Mouse (Mus musculus): ENCODE results near the gene Cnnm1. TPM values are rescaled to one million over a fixed set of nuclear protein-coding genes. Genes with fewer than 3 reads are reported as not detected.
A peak's percentile ranks its signal among the peaks of the same experiment; 100 is the strongest.

Cnnm1 gene
- polyA plus RNA-seq, 1 experiment from 2014 or later, result 0.78 TPM

DNA sequence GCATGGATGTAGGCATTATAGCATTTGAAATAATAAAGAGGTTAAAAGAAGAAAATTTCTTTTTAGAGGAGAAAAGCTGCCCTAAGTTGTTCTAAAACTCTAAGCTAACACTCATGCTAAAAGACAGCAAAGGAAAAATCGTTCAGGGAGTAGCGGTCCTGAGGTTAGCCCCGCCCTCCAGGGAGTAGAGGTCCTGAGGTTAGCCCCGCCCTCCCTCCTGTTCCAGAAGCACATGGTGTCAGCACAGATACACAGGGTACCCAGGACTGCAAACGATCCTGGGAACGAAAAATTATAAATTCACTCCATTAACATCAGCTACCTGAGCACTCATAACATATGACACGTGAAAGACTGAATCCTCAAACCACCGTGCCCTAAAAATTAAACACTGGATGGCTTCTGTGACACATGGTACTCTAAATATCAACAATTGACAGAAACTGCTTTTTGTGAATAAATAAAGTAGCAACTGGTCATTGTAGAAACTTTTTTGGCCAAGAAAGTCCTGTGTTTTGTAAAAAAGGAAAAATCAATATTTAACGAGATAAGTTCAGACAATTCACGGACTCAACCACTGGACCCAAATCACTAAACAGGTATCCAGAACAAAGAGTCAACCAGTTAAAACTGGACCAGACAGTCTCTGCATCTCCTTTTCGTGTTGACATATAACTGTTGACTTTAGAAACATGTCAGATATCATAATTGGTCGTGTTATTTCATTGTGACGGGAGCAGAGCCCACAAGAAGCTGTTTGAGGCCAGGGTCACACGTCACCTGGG lies 70.4 kb downstream of the Cnnm1 start:
- no peak for DNase-seq (ENCODE audit: low spot score)

DNA sequence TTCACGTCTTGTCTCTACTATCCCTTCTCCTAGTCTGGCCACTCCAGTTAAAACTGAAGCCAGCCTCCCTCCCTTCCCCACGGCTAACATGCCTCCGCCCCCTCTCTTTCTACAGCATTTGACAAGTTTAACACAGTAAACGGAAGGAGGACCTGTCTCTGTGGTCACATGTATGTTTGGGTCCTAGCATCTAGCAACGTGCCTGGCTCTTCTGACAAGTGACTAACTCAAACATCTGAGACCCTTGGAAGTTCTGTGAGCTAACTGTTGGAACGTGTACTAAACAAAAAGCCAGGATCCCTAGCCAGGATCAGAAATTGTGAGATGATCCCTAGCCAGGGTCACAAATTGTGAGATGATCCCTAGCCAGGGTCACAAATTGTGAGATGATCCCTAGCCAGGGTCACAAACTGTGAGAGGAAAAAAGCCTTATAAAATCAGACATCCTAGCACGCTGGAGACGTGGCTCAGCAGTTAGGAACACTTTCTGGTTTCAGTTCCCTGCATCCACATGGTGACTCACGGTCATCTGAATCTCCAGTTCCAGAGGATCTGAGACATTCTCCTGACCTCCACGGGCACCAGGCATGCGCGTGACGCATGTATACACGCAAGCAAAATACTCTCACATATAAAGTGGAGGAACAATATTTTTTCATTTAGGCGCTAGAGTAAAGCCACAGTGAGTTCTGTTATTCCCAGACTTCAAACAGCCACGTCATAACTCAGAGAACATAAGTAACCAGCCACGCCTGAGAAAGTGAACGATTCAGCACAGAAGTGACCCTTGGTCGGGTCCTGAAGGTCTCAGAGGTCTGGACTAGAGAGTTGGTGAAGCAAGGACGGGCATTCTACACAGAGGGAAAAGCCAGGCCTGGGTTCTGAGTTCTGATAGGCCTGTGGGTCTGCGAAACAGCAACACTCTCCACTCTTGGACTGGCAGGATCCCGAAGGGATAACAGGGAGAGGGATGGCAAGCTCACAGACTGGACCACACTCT lies 71.7 kb downstream of the Cnnm1 start:
- no peak for DNase-seq (ENCODE audit: low spot score)

DNA sequence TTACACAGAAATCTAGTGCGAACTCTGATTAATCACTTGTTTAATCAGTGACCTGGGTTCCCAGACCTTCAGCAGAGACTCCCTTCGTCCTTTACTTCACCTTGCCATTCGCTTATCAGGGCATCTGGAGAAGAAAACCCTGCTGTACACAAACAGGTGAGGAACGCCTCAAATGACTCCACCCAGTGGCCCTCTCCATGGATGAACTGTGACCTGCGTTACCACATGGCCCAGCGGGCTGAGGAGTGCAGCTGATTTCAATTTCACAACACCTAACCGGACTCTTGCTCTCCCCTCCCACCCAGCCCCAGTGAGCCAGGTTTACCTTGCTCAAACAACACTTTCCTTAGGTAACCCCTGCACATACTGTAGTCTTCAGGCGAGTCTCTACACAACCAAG lies 73.6 kb downstream of the Cnnm1 start:
- DNase-seq (ENCODE audit: low spot score), result no peak

DNA sequence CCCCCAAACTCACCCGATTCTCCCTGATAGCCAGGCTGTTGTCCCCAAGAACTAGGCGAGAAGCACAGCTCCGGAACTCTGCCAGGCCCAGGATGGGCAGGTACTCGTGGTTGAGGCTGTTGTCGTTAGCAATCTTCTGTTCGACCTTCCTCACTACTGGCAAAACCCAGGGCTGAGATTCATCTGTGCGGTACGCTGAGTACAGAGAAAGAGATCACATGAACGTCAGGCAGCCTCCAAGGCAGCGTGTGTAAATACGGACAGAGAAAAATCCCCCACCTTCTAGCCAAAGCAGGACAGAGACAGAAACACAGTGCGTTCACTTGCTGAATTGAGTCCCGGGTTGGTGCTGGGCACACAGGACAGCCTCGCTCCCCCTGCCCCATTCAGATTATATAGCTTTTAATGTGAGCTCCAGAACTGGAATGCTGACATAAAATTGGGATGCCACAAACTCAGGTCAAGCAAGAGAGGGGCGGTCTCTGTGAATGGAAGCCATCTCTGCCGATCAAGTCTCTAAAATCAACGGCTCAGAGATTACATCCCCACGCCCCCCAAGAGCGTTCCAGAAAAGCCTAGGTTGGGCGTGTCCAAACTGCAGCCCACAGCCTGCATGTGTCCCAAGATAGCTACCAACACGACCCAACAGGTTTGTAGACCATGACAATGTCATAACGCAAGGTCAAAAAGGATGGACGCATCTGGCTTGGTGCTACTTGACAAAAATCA lies 75.6 kb downstream of the Cnnm1 start:
- DNase-seq (ENCODE audit: low spot score), result no peak

DNA sequence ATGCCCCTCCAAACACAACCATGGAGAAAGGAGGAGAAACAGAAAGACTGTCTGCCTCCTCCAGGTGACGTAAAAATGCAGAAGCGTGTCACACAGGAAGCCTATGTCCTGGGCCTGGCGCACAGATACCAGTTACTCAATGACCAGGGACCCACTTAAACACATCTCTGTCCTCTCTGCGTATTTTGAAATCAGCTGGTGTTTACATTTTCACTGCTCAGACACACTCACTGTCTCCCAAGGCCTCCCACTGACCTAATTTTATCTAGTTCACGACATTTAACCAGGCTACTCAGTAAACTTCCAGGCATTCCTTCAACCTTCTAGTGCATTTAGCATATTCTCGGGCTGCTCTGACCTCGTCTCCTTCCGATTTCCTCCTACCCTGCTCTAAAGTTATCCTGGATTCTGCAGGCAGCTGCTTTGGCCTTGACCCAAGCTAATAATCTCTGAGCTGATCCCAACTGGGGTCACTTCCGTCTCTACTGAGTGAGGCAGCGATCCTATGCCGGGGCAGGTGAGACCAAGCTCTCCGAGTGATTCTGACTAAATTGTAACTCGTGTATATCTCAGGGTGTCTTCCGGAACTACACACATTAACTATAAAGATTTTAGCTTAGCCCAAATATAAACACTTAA lies 76.3 kb downstream of the Cnnm1 start:
- no peak for DNase-seq (ENCODE audit: low spot score)

DNA sequence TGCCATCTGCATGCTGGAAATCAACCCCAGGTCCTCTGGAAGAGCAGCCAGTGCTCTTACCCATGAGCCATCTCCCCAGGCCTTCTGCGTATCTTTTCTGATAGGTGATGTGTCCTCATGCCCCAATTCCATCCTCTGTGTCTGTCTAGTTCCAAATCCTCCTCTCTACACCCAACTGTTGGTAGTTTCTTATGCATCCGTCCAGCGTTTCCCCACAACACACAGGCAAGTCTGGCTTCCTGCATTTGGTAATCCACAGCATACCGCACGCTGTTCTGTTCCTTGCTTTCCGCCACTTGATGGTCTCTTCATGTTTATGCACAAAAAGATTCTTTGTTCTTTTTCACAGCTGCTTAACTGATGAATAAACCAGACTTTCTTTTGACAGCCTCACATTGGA lies 77.1 kb downstream of the Cnnm1 start:
- no peak for DNase-seq (ENCODE audit: low spot score)

DNA sequence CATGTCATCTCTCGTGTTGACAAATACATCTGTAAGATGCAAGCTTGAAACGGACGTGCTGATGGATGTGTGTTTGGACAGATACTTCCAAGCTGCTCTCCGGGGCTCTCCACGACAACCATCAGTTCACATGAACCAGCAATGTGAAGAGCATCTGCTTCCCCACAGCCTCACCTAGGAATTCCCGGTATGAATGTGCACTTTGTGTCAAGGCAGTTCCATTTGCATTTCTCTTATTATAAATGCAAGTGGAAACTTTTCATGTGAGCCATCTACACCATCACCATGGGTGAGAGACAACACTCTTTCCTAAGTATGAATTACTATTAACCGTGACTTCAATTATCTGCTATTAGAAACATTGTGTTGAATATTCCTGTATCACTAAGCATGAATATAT lies 77.6 kb downstream of the Cnnm1 start:
- DNase-seq (ENCODE audit: low spot score), result no peak

DNA sequence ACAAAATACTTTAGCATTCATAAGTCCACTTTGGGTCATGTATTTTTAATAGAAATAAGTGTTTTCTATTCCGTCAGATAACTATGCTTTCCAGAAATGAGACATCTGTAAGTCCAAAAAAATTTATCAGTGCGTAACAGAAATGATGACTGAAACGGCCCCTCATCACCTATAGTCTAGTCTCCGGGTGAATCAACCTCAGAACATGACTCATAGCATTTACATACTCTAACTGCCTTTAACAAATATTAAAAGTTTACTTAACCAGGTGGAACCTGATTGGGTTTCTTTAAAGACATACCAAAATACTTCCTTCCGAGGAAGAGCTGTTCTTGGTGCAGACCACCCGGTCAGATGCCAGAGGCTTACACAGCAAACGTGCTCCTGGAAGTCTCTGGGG lies 78.0 kb downstream of the Cnnm1 start:
- DNase-seq (ENCODE audit: low spot score), result no peak

DNA sequence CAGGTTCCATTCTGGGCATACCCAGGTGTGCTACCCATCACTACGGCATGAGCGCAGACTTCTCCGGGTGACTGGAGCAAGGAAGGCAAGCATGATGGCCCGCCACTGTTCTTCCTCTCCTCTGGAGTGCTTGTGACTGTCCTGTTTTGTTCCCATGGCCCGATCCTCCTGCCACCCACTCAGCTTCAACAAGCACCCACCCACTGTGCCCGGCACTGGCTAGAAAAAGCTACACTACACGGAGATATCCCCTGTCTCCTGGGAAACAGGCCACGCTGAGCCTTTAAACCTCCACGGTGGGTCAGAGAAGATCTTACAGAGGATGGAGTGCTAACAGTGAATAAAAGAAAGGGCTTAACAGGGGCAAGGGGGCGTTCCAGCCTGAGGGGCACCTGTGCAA lies 79.0 kb downstream of the Cnnm1 start:
- no peak for DNase-seq (ENCODE audit: low spot score)

DNA sequence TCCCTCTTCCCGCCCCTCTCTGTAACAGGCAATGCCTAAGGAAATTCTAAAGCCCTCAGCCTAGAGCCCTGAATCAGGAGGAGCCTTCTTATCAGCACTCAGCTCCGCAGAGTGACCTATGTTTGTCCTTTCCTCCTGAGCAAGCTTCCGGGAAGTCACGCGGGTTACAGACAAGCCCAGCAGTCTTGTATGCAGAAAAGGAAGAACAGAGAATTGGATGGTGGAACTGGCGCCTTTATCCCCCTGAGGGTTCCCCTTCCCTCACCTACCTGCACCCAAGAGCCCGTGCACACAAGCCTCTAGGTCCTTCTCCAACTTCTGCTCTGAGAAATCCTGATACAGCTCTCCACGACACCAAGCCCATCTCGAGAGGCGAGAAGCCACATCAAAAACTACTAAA lies 80.2 kb downstream of the Cnnm1 start:
- peak; percentile 21 for DNase-seq (ENCODE audit: low spot score)

DNA sequence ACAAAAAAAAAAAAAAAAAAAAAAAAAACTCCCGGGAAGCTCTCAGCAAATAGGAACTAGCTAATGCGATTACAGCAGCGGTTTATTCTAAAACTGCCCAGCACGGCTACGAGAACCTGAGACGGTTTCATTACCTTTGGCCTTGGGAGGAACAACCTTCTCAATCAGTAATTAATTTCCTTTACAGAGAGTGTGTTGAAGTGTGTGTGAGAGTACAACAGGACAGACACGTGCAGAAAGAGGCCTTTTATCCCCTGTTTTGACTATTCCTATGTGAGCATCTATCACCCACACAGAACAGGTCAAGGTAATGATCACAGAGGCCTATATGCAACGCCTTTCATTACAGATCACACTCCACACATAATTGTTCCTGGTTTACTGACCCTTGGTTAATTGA lies 81.1 kb downstream of the Cnnm1 start:
- no peak for DNase-seq (ENCODE audit: low spot score)

DNA sequence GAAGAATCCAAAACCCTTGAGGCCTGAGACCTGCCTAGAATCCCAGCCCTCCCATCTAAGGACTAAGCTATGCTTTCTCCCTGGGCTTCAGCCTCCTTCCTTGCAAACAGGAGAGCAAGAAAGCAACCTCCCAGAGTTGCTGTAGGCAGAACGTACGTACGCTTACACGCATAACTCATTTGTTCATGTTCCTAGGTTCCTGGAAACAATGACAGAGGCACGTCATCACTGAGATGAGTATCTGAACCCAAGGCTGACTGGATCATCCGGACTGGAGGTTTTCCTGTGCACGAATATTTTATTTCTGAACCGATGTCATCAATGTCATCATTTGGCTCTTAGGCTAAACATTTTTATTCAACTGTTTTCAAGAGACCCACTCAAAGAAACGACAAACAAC lies 81.8 kb downstream of the Cnnm1 start:
- no peak for DNase-seq (ENCODE audit: low spot score)

DNA sequence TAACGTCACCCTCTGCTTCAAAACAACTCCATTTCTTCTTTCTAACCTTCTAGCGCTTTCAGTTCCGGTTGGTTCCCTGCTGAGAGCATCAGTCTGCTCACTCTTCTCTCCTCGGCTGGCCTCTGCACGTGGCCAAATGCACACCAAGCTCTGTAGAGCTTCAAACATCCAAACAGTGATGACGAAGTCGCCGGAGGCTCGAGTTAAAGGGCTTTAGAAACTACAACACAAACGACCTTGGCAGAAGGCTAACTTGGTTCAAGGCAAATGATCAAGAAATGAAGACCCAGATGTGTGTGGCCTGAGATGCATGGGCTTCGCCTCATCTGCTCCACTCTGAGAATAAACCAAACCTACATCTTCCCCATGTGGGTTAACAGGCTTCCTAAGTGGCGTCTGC lies 83.3 kb downstream of the Cnnm1 start:
- DNase-seq (ENCODE audit: low spot score), result peak; percentile 67

DNA sequence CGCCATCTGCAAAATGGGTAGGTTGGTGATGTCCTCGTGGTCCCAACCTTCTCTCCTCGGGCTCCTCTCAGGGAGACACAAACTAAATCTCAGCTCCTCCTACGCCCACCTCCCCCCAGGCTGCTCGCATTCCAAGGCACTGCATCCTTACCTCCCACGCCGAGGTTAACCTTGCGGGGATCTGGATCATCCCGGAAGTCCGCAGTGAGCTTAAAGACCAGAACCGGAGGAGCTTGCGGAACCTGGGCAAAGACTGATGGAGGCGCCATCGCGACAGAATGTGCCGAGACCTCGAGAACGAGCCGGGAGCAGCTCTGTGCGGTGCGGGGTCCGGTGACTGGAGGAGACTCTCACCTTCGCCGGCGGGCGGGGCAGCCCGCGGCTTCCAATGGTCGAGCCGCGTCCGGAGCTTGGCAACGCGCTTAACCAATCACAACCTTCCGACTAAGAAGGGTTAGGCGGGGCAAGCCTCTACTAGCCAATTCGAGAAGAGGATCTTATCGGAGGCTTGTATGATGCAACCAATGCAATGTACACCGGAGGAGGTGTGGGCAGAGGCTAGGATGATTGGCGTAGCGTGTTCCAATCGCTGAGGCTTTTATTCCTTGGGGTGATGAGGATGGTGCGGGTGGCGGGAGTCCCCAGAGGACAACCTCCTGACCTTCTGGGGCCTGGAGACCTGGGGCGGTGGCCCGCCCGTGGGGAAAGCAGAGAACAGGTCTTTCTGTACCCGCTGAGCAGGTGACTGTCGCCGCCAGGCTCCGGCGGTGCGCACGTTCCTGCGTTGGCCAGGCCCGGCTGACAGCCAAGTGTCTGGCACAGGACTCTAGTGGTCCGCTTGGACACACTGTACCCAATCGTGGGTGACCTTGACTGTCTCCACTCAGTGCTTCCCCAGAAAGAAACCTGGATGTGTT lies 84.2 kb downstream of the Cnnm1 start, which contains the start of gene Got1:
Gene Got1, minus strand, starts transcription at position 419 of the 917 bp plus-strand sequence.
- DNase-seq (ENCODE audit: low spot score), result peak; percentile 97

DNA sequence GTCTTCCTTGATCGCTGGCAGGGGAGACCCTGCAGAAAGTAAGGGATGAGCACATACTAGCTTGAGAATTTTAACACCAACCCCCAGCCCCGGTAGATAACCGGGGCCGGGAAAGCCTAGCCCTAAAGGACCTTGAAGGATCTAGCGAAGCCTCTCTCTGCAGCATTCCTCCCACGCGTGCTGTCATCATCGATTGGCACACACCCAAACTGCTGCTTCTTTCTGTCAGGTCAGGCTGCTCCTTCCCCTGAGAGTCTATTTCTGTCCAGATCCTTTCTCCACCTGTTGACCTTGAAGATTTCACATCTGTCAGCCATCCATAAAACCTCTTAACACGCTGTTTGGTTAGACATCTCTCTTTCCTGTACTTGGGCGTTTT lies 84.9 kb downstream of the Cnnm1 start:
- no peak for DNase-seq (ENCODE audit: low spot score)

DNA sequence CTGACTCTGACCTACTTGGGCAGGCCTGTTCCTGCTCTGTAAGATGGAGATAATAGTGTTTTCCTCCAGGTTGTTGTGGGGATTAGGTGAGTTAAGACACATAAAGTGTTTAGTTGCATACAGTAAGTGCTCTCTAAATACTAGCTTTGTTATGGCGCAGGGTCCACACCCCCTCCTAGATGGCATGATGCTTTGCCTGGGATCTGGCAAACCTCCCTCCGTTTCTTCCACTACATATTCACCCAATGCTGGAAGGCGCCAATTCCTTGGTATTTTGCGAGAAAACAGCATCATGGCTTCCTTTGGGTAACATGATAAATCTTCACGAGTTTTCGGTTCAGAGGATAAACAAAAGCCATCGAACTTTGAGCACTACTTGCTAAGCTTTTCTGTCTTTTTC lies 85.3 kb downstream of the Cnnm1 start:
- no peak for DNase-seq (ENCODE audit: low spot score)

DNA sequence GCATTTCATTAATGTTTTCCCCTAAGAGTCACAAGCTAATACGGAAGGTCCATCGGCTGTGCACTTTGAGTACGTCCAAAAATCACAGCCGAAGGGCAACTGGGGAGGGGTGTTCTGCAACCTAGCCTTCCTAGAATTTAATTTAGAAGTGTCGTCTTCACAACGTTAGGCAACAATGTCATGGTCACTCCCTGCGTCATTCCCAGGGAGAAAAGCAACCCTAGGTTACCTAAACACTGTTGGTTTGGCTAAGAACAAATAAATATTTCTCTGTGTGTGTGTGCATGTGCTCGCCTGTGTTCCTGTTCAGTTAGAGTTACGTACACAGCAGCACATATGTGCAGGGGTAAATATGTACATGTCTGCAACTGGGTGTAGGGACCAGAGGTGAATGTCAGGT lies 85.8 kb downstream of the Cnnm1 start:
- DNase-seq (ENCODE audit: low spot score), result no peak

DNA sequence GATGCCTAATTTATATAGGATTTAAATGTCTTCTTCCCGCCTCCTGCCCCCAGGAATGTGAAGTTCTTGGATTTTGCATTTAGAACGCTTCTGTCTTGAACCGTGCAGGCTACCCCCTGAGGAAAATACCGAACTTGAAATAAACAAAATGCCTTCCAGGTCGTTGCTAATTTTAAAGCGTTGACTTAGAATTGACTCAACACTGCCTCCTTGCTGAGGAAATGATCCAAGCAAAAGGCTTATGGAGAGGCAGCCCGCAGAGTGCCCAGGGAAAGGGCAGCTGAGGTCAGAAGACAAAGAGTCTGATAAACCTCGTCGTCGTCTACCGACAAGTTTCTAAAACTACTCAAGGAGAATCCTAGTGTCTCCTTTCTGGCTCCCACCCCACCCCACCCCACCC lies 86.9 kb downstream of the Cnnm1 start:
- no peak for DNase-seq (ENCODE audit: low spot score)

DNA sequence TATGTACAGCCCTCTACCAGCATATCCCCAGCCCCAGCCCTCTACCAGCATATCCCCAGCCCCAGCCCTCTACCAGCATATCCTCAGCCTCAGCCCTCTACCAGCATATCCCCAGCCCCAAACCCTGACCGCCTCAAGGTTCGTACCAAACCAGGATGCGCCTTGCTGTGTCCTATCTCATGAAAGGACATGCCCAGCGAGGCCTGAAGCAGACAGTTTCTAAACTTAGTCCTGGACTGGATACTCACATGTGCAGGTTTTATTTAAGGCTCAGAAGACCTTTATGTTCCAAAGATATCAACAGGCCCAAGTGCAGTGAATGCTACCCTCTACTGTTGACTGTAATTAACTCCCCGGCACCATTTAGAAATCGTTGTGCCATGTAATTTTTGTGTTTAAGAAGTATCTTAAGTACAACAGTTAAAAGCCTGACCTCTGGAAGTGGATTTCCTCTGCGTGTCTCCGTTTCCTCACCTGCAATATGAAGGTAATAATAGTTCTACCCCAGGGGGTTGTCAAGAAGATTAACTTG lies 87.9 kb downstream of the Cnnm1 start:
- no peak for DNase-seq (ENCODE audit: low spot score)
